Mouse (Mus musculus) brain, embryonic 14.5 days (tissue): ENCODE measurements around the gene Cd2bp2.

ENCODE experiments used
- CTCF ChIP-seq: fragments of 200-500 bp; IDR thresholded peaks from 2 replicates; pipeline ENCODE4 v1.5.1; 2012; ENCODE audit warnings: inconsistent platforms, mild to moderate bottlenecking, moderate library complexity, borderline replicate concordance; ENCODE audit not compliant: insufficient read depth, insufficient read length; ENCODE audit errors: extremely low read depth
- POLR2A ChIP-seq: fragments of 200-500 bp; IDR thresholded peaks from 2 replicates; pipeline ENCODE4 v1.6.1; 2012; ENCODE audit warnings: mild to moderate bottlenecking, inconsistent platforms, borderline replicate concordance; ENCODE audit not compliant: poor library complexity, insufficient read depth, insufficient read length, severe bottlenecking; ENCODE audit errors: extremely low read depth

GRCm38 (mm10) chr7:127144412-127144811, 51.4 kb downstream of the Cd2bp2 start:
- no peak for TF ChIP-seq CTCF
- no peak for TF ChIP-seq POLR2A
